Mouse (Mus musculus) heart, embryonic 12.5 days (tissue): Measurements from ENCODE around the gene Tmem121b. TPM values are rescaled to one million over a fixed set of nuclear protein-coding genes. Genes with fewer than 3 reads are reported as not detected.
A peak's percentile ranks its signal among the peaks of the same experiment; 100 is the strongest.

Source experiments
- ATAC-seq: fragments of 200-750 bp; cut with Nextera tagmentation; 2 replicates; pipeline ENCODE4 v1.8.0; 2017; ENCODE audit warnings: moderate TSS enrichment, moderate library complexity; ENCODE audit not compliant: insufficient number of reproducible peaks, low FRiP score
- H3K27ac ChIP-seq: fragments of 300-500 bp; sonication (generic); 2 replicates; pipeline ENCODE4 v1.5.1; 2016; ENCODE audit warnings: mild to moderate bottlenecking, moderate library complexity; ENCODE audit not compliant: poor library complexity, severe bottlenecking
- H3K27me3 ChIP-seq: fragments of 300-500 bp; sonication (generic); replicated peaks from 2 replicates; pipeline ENCODE4 v1.6.1; 2016; ENCODE audit warnings: mild to moderate bottlenecking, moderate library complexity
- H3K36me3 ChIP-seq: fragments of 300-500 bp; sonication (generic); 2 replicates; pipeline ENCODE4 v1.6.1; 2016; ENCODE audit warnings: mild to moderate bottlenecking, moderate library complexity
- H3K4me1 ChIP-seq: fragments of 300-500 bp; sonication (generic); replicated peaks from 2 replicates; pipeline ENCODE4 v1.6.1; 2016; ENCODE audit warnings: mild to moderate bottlenecking
- H3K4me2 ChIP-seq: fragments of 300-500 bp; sonication (generic); 2 replicates; pipeline ENCODE4 v1.6.1; 2016; ENCODE audit warnings: mild to moderate bottlenecking, moderate library complexity
- H3K4me3 ChIP-seq: fragments of 300-500 bp; sonication (generic); 2 replicates; pipeline ENCODE4 v1.5.1; 2016; ENCODE audit warnings: mild to moderate bottlenecking
- H3K9ac ChIP-seq: fragments of 300-500 bp; sonication (generic); 2 replicates; pipeline ENCODE4 v1.6.1; 2016; ENCODE audit warnings: mild to moderate bottlenecking, moderate library complexity
- H3K9me3 ChIP-seq: fragments of 300-500 bp; sonication (generic); replicated peaks from 2 replicates; pipeline ENCODE4 v1.6.1; 2016; ENCODE audit warnings: mild to moderate bottlenecking, moderate library complexity
- WGBS: fragments of 180-500 bp; shearing (Covaris S2); methylation state at CpG from one replicate; pipeline ENCODE4 v1.1.7; 2016; 5-methylcytosine and 5-hydroxymethylcytosine counted together
- polyA plus RNA-seq: library from polyadenylated mRNA; unstranded; fragments of >200 nt; fragmentation: Nextera tagmentation; extraction: Ambion mirVana; gene quantifications from 2 replicates; pipeline ENCODE4 v1.2.1, GENCODE M21; 2016

Tmem121b gene
- polyA plus RNA-seq, 1 experiment from 2014 or later = 0.10 TPM

DNA sequence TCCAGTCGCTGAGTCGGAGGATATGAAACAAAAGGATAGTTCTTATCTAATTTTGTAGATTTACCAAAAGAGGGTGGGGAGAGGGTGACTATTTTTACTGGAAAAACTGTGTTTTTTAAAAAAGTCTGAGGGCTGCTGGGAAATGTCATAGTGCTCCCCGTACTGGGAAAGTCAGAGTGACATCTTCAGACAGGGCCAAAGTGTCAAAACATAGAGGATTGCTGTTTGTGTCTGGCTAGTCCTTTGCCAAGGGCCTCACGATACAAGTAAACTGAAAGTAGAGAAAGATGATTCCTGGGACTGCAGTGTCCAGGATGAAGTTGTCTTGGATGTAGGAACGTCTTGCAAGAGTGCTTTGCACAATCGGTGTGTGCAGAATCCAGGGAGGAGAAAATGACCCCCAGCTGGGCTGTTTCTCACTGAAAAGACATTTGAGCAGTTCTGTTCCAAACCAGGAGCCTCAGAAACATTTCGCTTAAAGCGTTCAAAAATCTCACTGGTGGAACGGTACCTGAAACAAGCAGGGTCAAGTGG lies 29.1 kb downstream of the Tmem121b start:
- Histone ChIP-seq H3K9ac (0 out of 2 replicates have a peak overlapping the region, but pooled peaks have one; percentile 75), H3K4me1 (peaks cover 24% of the 10 kb centered on the region)
- 57% methylated on average over 9 of the region's 9 CpGs for WGBS

DNA sequence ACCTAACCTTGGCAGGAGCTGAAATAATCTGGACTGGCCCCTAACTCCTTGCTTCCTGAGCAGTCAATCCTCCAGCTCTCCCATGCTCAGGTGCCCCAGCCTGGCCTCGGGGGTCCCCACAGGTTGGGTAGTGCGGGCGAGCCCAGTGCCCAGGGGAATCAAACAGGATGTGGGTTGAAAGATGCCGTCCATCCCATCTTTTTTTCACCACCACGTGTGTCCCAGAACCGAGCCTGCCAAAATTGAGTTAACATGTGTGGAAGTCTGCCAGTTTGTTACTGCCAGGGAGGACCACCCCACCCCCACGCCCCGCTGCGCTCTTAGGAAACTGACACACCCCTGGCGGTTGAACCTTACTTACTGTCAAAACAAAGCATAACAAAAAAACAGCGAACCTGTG lies 29.7 kb downstream of the Tmem121b start:
- peak overlapping the region; percentile 91 for H3K4me2 ChIP-seq
- peaks cover 21% of the 10 kb centered on the region for H3K4me1 ChIP-seq
- no peak for ATAC-seq
- no peaks in the 10 kb centered on the region for H3K36me3 ChIP-seq
- WGBS = 4% methylated on average over 11 of the region's 11 CpGs
- peaks cover 44% of the 10 kb centered on the region for H3K27me3 ChIP-seq
- H3K4me3 ChIP-seq = peak overlapping the region; percentile 74
- peak overlapping the region; percentile 75 for H3K9ac ChIP-seq
- H3K9me3 ChIP-seq = 0 out of 2 replicates have a peak, but pooled peaks cover 2% of the 10 kb centered on the region
- H3K27ac ChIP-seq = no peak overlapping the region

More for the DNA sequence above, 29.1 kb downstream of the Tmem121b start:
- Histone ChIP-seq H3K4me3 (peak overlapping the region; percentile 74), H3K9me3 (0 out of 2 replicates have a peak, but pooled peaks cover 2% of the 10 kb centered on the region), H3K27ac (no peak overlapping the region), H3K27me3 (peaks cover 39% of the 10 kb centered on the region), H3K36me3 (no peaks in the 10 kb centered on the region), H3K4me2 (peak overlapping the region; percentile 91)
- ATAC-seq = no peak

DNA sequence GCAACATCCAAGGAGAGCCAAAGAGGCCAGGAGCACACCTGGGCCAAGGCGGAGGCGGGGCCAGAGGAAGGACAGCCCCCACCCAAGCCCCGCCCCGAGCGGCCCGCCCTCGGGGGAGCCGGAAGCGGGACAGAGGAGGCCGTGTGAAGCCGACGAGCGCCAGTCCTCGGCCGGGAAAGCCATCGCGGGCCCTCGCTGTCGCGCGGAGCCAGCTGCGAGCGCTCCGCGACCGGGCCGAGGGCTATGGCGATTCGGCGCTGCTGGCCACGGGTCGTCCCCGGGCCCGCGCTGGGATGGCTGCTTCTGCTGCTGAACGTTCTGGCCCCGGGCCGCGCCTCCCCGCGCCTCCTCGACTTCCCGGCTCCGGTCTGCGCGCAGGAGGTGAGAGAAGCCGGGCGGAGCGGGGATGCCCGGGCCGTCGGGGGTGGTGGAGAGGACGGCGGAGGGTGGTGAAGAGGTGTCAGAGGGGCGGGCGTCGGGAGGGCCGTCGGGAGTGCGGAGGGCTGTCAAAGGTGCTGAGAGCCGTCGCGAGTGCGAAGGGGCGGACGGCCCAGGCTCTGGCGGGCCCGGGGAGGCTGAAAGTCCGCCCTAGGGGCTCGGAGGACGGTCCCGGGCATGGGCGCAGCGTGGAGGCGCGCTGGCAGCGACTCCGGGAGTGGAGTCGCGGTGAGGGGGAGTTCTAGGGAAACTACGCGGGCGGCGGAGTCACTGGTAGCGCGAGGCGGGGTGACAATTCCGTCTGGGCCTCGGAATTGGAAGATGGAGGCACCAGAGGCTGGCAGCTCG lies 30.3 kb downstream of the Tmem121b start, which contains the start of gene Il17ra:
Il17ra (plus strand) TSS at position 162 of the 786 bp plus-strand sequence.
- under 1% methylated on average over 89 of the region's 90 CpGs for WGBS
- peaks cover 21% of the 10 kb centered on the region for H3K4me1 ChIP-seq
- peaks cover 44% of the 10 kb centered on the region for H3K27me3 ChIP-seq
- 0 out of 2 replicates have a peak, but pooled peaks cover 2% of the 10 kb centered on the region for H3K9me3 ChIP-seq
- peak within 1 kb of the TSS; percentile 91 for H3K4me2 ChIP-seq
- H3K36me3 ChIP-seq = no peaks in the 10 kb centered on the region
- ATAC-seq = peak; percentile 85
- 0 out of 2 replicates have a peak within 1 kb of the TSS, but pooled peaks have one; percentile 24 for H3K27ac ChIP-seq
- H3K9ac ChIP-seq = peak within 1 kb of the TSS; percentile 75
- H3K4me3 ChIP-seq = peak within 1 kb of the TSS; percentile 74

DNA sequence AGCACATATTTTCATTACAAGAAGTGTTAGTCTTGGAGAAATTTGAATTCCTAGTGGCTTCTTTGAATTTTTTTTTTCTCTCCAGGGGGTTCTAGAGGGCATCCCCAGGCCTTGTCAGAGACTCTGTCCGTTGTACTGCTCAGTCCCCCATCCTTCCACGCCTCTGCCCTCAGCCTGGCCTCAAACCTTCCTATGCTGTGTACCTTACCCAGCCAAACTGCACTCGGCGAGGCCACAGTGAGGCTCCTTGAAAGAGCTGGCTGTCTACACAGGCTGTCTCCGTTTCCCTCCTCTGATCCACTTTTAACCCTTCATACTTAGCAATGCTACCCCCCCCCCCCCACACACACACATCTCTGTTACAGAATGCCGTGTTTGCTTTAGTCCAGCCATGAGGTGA lies 31.4 kb downstream of the Tmem121b start:
- no peak for ATAC-seq
- 46% methylated on average over 6 of the region's 6 CpGs for WGBS
- no peak overlapping the region for H3K4me2 ChIP-seq
- H3K36me3 ChIP-seq = no peaks in the 10 kb centered on the region
- 0 out of 2 replicates have a peak, but pooled peaks cover 2% of the 10 kb centered on the region for H3K9me3 ChIP-seq
- no peak overlapping the region for H3K4me3 ChIP-seq
- H3K27ac ChIP-seq = no peak overlapping the region
- H3K27me3 ChIP-seq = peaks cover 43% of the 10 kb centered on the region
- no peak overlapping the region for H3K9ac ChIP-seq
- H3K4me1 ChIP-seq = peaks cover 21% of the 10 kb centered on the region

DNA sequence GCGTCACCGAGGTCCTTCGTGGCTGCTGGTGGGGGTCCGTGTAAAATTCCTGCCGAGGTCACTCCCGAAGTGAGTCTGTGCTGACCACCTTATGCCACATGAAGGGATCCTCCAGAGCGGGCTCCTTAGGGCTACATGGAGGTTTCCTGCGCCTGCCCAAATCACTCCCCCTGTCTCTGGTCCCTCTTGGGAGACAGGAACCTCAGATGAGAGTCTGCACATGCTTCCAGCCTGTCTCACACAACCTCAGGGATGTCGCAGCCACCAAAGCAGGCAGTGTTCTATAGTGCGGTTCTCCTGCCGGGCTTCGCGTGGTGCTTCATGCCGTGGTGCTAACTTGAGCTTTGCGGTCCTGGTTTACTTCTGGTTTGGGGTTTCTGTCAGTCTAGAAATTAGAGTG lies 32.4 kb downstream of the Tmem121b start:
- peaks cover 21% of the 10 kb centered on the region for H3K4me1 ChIP-seq
- no peak overlapping the region for H3K4me2 ChIP-seq
- H3K27me3 ChIP-seq = peaks cover 42% of the 10 kb centered on the region
- no peak for ATAC-seq
- H3K4me3 ChIP-seq = no peak overlapping the region
- H3K36me3 ChIP-seq = no peaks in the 10 kb centered on the region
- no peak overlapping the region for H3K27ac ChIP-seq
- WGBS = 48% methylated on average over 15 of the region's 15 CpGs
- H3K9ac ChIP-seq = no peak overlapping the region
- H3K9me3 ChIP-seq = 0 out of 2 replicates have a peak, but pooled peaks cover 2% of the 10 kb centered on the region

DNA sequence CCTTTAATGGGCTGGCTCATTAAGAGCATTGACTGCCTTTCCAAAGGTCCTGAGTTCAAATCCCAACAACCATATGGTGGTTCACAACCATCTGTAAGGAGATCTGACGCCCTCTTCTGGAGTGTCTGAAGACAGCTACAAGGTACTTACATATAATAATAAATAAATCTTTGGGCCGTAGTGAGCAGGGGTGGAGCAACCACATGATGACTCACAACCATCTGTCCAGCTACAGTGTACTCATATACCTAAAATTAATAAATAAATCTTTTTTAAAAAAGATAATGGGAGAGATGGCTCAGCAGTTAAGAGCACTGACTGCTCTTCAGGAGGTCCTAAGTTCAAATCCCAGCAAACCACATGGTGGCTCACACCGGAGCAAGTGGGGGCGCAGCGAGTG lies 35.9 kb downstream of the Tmem121b start:
- Histone ChIP-seq H3K27me3 (peaks cover 21% of the 10 kb centered on the region), H3K4me2 (no peak overlapping the region), H3K36me3 (no peaks in the 10 kb centered on the region), H3K27ac (no peak overlapping the region), H3K4me3 (no peak overlapping the region), H3K9ac (no peak overlapping the region), H3K9me3 (0 out of 2 replicates have a peak, but pooled peaks cover 2% of the 10 kb centered on the region), H3K4me1 (no peaks in the 10 kb centered on the region)
- 87% methylated on average over 5 of the region's 5 CpGs for WGBS
- ATAC-seq = no peak

DNA sequence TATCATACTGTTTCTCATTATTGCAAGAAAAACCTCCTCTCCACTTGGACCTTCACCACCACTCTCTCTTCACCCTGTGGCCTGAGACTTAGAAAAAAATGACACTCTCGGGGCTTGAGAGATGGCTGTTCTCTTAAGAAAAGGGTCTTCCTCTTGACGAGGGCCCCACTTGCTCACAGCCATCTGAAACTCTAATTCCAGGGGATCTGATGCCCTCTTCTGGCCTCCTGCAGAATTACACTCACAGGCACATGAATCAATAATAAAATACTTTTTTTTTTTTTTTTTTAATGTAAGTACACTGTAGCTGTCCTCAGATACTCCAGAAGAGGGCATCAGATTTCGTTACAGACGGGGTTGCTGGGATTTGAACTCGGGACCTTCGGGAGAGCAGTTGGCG lies 36.5 kb downstream of the Tmem121b start:
- Histone ChIP-seq H3K9ac (no peak overlapping the region), H3K27ac (no peak overlapping the region), H3K4me3 (no peak overlapping the region), H3K9me3 (0 out of 2 replicates have a peak, but pooled peaks cover 2% of the 10 kb centered on the region), H3K27me3 (peaks cover 16% of the 10 kb centered on the region), H3K4me1 (no peaks in the 10 kb centered on the region), H3K4me2 (no peak overlapping the region), H3K36me3 (no peaks in the 10 kb centered on the region)
- no peak for ATAC-seq
- WGBS = 59% methylated on average over 7 of the region's 7 CpGs

DNA sequence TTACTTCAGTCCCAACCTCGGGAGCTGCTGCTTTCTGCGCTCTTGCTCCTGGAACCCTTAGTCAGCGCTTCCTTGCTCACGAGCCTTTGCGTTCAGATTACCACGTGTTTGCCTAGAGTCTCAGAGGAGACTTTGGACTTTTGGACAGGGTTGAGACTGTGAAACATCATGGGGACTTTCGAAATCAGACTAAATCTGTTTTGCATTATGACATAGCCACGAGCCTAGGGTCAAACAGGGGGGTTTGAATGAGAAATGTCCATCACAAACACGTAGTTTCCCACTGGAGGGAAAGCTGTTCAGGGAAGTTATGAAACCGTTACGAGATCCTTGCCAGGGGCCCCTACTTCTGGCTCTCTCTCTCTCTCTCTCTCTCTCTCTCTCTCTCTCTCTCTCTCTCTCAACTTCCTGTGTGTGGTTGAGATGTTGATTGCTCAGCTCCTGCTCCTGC lies 39.0 kb downstream of the Tmem121b start:
- no peak overlapping the region for H3K27ac ChIP-seq
- H3K9me3 ChIP-seq = 0 out of 2 replicates have a peak, but pooled peaks cover 6% of the 10 kb centered on the region
- H3K27me3 ChIP-seq = 0 out of 2 replicates have a peak, but pooled peaks cover 5% of the 10 kb centered on the region
- no peak for ATAC-seq
- H3K4me1 ChIP-seq = no peaks in the 10 kb centered on the region
- no peak overlapping the region for H3K4me3 ChIP-seq
- no peak overlapping the region for H3K4me2 ChIP-seq
- 55% methylated on average over 11 of the region's 11 CpGs for WGBS
- no peak overlapping the region for H3K9ac ChIP-seq
- H3K36me3 ChIP-seq = no peaks in the 10 kb centered on the region

DNA sequence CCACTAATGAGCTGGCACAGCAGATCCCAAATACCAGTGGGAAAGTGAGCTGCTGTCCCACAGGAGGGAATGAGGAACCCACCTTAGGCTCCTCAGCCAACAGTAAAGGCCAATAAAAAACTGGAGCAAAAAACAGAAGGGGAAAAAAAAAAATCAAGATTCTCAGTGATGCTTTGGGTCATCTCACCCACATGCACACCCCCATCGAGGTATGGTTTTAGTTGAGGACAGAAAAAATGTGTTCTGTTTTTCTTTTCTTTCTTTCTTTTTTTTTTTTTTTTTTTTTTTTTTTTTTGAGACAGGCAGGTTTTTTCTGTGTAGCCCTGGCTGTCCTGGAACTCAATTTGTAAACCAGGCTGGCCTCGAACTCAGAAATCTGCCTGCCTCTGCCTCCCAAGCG lies 40.1 kb downstream of the Tmem121b start:
- no peaks in the 10 kb centered on the region for H3K27me3 ChIP-seq
- 0 out of 2 replicates have a peak, but pooled peaks cover 6% of the 10 kb centered on the region for H3K9me3 ChIP-seq
- no peak for ATAC-seq
- no peak overlapping the region for H3K4me3 ChIP-seq
- H3K4me2 ChIP-seq = no peak overlapping the region
- H3K9ac ChIP-seq = no peak overlapping the region
- H3K36me3 ChIP-seq = no peaks in the 10 kb centered on the region
- H3K4me1 ChIP-seq = no peaks in the 10 kb centered on the region
- WGBS = 83% methylated on average over 3 of the region's 3 CpGs
- no peak overlapping the region for H3K27ac ChIP-seq

DNA sequence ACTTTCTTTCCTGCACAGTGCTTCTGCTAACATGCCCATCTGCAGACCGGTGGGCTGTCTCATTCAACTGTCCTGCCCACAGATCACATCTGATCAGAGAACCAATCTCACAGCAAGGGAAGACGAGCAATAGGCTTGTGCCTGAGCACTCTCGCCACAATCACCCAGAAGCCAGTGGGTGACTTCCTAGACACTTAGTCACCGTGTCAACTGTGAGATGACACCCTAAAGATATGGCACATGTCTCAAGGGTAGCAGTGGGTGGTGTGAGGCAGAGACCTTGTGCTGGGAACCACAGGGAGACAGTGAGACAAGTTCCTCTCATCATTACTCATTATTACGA lies 40.5 kb downstream of the Tmem121b start:
- 69% methylated on average over 5 of the region's 5 CpGs for WGBS
- 0 out of 2 replicates have a peak, but pooled peaks cover 6% of the 10 kb centered on the region for H3K9me3 ChIP-seq
- no peak overlapping the region for H3K4me3 ChIP-seq
- no peak overlapping the region for H3K4me2 ChIP-seq
- H3K27me3 ChIP-seq = no peaks in the 10 kb centered on the region
- H3K36me3 ChIP-seq = no peaks in the 10 kb centered on the region
- no peak overlapping the region for H3K9ac ChIP-seq
- no peak overlapping the region for H3K27ac ChIP-seq
- ATAC-seq = no peak
- H3K4me1 ChIP-seq = no peaks in the 10 kb centered on the region

DNA sequence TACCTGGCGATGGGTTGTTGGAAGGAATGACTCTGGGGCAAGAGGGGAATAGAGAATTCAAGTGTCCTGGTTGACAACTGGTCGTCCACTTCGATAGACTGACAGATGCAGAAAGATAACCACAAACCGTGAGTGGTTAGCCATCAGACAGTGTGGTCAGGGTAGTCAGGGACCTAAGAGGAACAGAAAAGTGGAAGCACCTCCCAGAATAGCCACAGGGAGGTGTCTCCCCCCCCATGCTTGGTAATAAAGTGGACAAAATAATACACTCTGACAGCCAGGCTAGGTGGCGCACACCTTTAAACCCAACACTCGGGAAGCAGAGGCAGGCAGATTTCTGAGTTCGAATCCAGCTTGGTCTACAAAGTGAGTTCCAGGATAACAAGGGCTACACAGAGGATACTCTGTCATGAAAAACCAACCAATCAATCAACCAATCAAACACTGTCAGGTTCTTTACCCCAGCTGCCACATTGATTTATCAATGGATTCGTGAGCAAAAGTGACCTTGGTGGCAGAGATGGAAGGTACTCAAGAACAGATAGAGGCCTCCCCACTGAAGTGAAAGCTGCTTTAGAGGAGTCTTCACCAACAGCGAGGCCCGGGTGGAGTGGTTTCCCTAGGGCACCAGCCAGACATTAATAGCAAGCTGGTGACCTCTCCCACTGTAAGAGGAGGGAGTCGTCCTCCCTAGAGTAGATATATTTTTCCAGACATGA lies 41.1 kb downstream of the Tmem121b start:
- Histone ChIP-seq H3K4me3 (no peak overlapping the region), H3K4me1 (no peaks in the 10 kb centered on the region), H3K9me3 (0 out of 2 replicates have a peak, but pooled peaks cover 6% of the 10 kb centered on the region), H3K36me3 (no peaks in the 10 kb centered on the region), H3K4me2 (no peak overlapping the region), H3K27ac (no peak overlapping the region), H3K27me3 (no peaks in the 10 kb centered on the region), H3K9ac (no peak overlapping the region)
- no peak for ATAC-seq
- 75% methylated on average over 11 of the region's 11 CpGs for WGBS
